Mouse (Mus musculus) myocyte (in vitro differentiated cells): Measurements from ENCODE around the gene Irf3. TPM values are rescaled to one million over a fixed set of nuclear protein-coding genes. Genes with fewer than 3 reads are reported as not detected.
A peak's percentile ranks its signal among the peaks of the same experiment; 100 is the strongest.

Source experiments
- H3K27me3 ChIP-seq: one replicate; pipeline ENCODE4 v1.6.1; 2011; ENCODE audit not compliant: control insufficient read depth, insufficient read depth, insufficient read length
- H3K36me3 ChIP-seq: one replicate; pipeline ENCODE4 v1.6.1; 2011; ENCODE audit not compliant: control insufficient read depth, insufficient read depth
- H3K4me2 ChIP-seq: one replicate; pipeline ENCODE4 v1.6.1; 2011; ENCODE audit warnings: low read depth, control low read depth
- H3K4me3 ChIP-seq: one replicate; pipeline ENCODE4 v1.5.1; 2011; ENCODE audit warnings: mild to moderate bottlenecking, control low read depth, moderate library complexity
- H3K79me2 ChIP-seq: one replicate; pipeline ENCODE4 v1.6.1; 2011; ENCODE audit not compliant: control insufficient read depth, insufficient read depth
- H3ac ChIP-seq: one replicate; pipeline ENCODE4 v1.6.1; 2011; ENCODE audit not compliant: control insufficient read depth, insufficient read length
- CEBPB ChIP-seq: IDR thresholded peaks from 2 replicates; pipeline ENCODE4 v1.6.1; 2011; ENCODE audit warnings: mild to moderate bottlenecking, moderate library complexity; ENCODE audit not compliant: poor library complexity, insufficient read depth, severe bottlenecking
- E2F4 ChIP-seq: IDR thresholded peaks from one replicate; pipeline ENCODE4 v1.6.1; 2011; ENCODE audit warnings: mild to moderate bottlenecking, control low read depth, moderate library complexity; ENCODE audit not compliant: insufficient read depth
- MAX ChIP-seq: IDR thresholded peaks from one replicate; pipeline ENCODE4 v1.6.1; 2011; ENCODE audit warnings: low read depth, mild to moderate bottlenecking, control low read depth
- MYOD1 ChIP-seq, 3 experiments: IDR thresholded peaks; one replicate each; pipeline ENCODE4 v1.6.1; 2011; ENCODE audit warnings: control low read depth in 2 of 3, low read depth in 2 of 3, mild to moderate bottlenecking in 2 of 3, moderate library complexity in 1 of 3; ENCODE audit not compliant: insufficient read length in 2 of 3, control insufficient read depth in 1 of 3
- MYOG ChIP-seq, 3 experiments: IDR thresholded peaks; one replicate each; pipeline ENCODE4 v1.6.1; 2011; ENCODE audit warnings: control low read depth in 2 of 3, low read depth in 2 of 3, mild to moderate bottlenecking in 2 of 3; ENCODE audit not compliant: insufficient read length in 2 of 3, control insufficient read depth in 1 of 3, insufficient read depth in 1 of 3
- POLR2A ChIP-seq: IDR thresholded peaks from one replicate; pipeline ENCODE4 v1.6.1; 2011; ENCODE audit warnings: low read depth, mild to moderate bottlenecking, control low read depth, moderate library complexity; ENCODE audit not compliant: insufficient read length
- POLR2AphosphoS2 ChIP-seq: IDR thresholded peaks from one replicate; pipeline ENCODE4 v1.6.1; 2011; ENCODE audit warnings: low read depth, control low read depth; ENCODE audit not compliant: insufficient read length
- REST ChIP-seq: IDR thresholded peaks from one replicate; pipeline ENCODE4 v1.6.1; 2011; ENCODE audit warnings: mild to moderate bottlenecking, control low read depth, moderate library complexity; ENCODE audit not compliant: insufficient read depth, insufficient read length
- SRF ChIP-seq: IDR thresholded peaks from one replicate; pipeline ENCODE4 v1.6.1; 2011; ENCODE audit warnings: low read depth; ENCODE audit not compliant: control insufficient read depth, insufficient read length
- TCF12 ChIP-seq: IDR thresholded peaks from one replicate; pipeline ENCODE4 v1.6.1; 2011; ENCODE audit warnings: mild to moderate bottlenecking, control low read depth; ENCODE audit not compliant: poor library complexity, insufficient read depth, severe bottlenecking
- TCF3 ChIP-seq: IDR thresholded peaks from one replicate; pipeline ENCODE4 v1.6.1; 2011; ENCODE audit warnings: low read depth, control low read depth; ENCODE audit not compliant: insufficient read length
- USF1 ChIP-seq: IDR thresholded peaks from one replicate; pipeline ENCODE4 v1.6.1; 2011; ENCODE audit warnings: low read depth, mild to moderate bottlenecking, control low read depth, moderate library complexity
- polyA plus RNA-seq: library from polyadenylated mRNA; unstranded; fragments of >200 nt; fragmentation: generic; extraction: Trizol; gene quantifications from one replicate; pipeline ENCODE4 v1.2.1, GENCODE M21; 2012; ENCODE audit warnings: missing spikeins

The Irf3 gene
- polyA plus RNA-seq, 1 experiment, result 45.1 TPM

- H3K79me2 ChIP-seq, result peaks cover 40% of the 10 kb centered on the region
- H3K36me3 ChIP-seq, result peaks cover 16% of the 10 kb centered on the region
- H3K4me3 ChIP-seq, result no peak overlapping the region
- H3ac ChIP-seq, result no peak overlapping the region
- no peak overlapping the region for H3K4me2 ChIP-seq
- TF ChIP-seq POLR2AphosphoS2 (no peak), POLR2A (no peak), TCF12 (no peak)
- H3K27me3 ChIP-seq, result no peaks in the 10 kb centered on the region
Measured at GRCm38 (mm10) chr7:45012824-45013223, 15.4 kb downstream of the Irf3 start.

- Histone ChIP-seq H3K4me3 (no peak overlapping the region), H3K79me2 (peaks cover 46% of the 10 kb centered on the region), H3ac (no peak overlapping the region), H3K4me2 (no peak overlapping the region), H3K36me3 (peaks cover 16% of the 10 kb centered on the region), H3K27me3 (no peaks in the 10 kb centered on the region)
- TF ChIP-seq REST (no peak), MYOG (IDR thresholded peaks at IDR 0.05; ENCODE audit: control insufficient read depth in 1 of 3, insufficient read depth in 1 of 3, insufficient read length in 2 of 3, low read depth in 2 of 3) (no peak), USF1 (no peak), CEBPB (no peak), POLR2A (no peak), POLR2AphosphoS2 (no peak)
Measured at GRCm38 (mm10) chr7:45013366-45014095, 16.1 kb downstream of the Irf3 start.

GRCm38 (mm10) chr7:45014096-45014451 lies 16.6 kb downstream of the Irf3 start:
- H3K27me3 ChIP-seq, result no peaks in the 10 kb centered on the region
- no peak overlapping the region for H3K4me3 ChIP-seq
- TF ChIP-seq CEBPB (no peak), TCF12 (no peak), MYOD1 (IDR thresholded peaks at IDR 0.05; ENCODE audit: control insufficient read depth in 1 of 3, insufficient read length in 2 of 3, low read depth in 2 of 3) (no peak), MYOG (IDR thresholded peaks at IDR 0.05; ENCODE audit: control insufficient read depth in 1 of 3, insufficient read depth in 1 of 3, insufficient read length in 2 of 3, low read depth in 2 of 3) (no peak), MAX (no peak), POLR2AphosphoS2 (no peak), SRF (no peak), USF1 (no peak), POLR2A (no peak), E2F4 (no peak), TCF3 (no peak)
- peaks cover 44% of the 10 kb centered on the region for H3K79me2 ChIP-seq
- H3K4me2 ChIP-seq, result peak overlapping the region; percentile 90
- no peak overlapping the region for H3ac ChIP-seq
- peaks cover 16% of the 10 kb centered on the region for H3K36me3 ChIP-seq

- H3K36me3 ChIP-seq, result peaks cover 10% of the 10 kb centered on the region
- peaks cover 34% of the 10 kb centered on the region for H3K79me2 ChIP-seq
- peak overlapping the region; percentile 93 for H3ac ChIP-seq
- H3K4me2 ChIP-seq, result peak overlapping the region; percentile 90
- no peaks in the 10 kb centered on the region for H3K27me3 ChIP-seq
- peak overlapping the region; percentile 71 for H3K4me3 ChIP-seq
- no peak for TF ChIP-seq TCF12
- no peak for TF ChIP-seq SRF
- no peak for TF ChIP-seq MYOG (IDR thresholded peaks at IDR 0.05; ENCODE audit: control insufficient read depth in 1 of 3, insufficient read depth in 1 of 3, insufficient read length in 2 of 3, low read depth in 2 of 3)
- TF ChIP-seq USF1, result no peak
- TF ChIP-seq CEBPB, result no peak
- TF ChIP-seq POLR2A, result no peak
- no peak for TF ChIP-seq MYOD1 (IDR thresholded peaks at IDR 0.05; ENCODE audit: control insufficient read depth in 1 of 3, insufficient read length in 2 of 3, low read depth in 2 of 3)
- TF ChIP-seq E2F4, result no peak
- no peak for TF ChIP-seq TCF3
- no peak for TF ChIP-seq REST
- no peak for TF ChIP-seq POLR2AphosphoS2
- no peak for TF ChIP-seq MAX
Measured at GRCm38 (mm10) chr7:45015344-45015956, 18.0 kb downstream of the Irf3 start.

GRCm38 (mm10) chr7:45015957-45016612 lies 18.6 kb downstream of the Irf3 start, which contains the start of gene Scaf1:
Gene Scaf1, minus strand, starts transcription at chr7:45016363.
- Histone ChIP-seq H3K36me3 (peaks cover 12% of the 10 kb centered on the region), H3K27me3 (no peaks in the 10 kb centered on the region), H3K79me2 (peaks cover 32% of the 10 kb centered on the region), H3ac (peak within 1 kb of the TSS; percentile 93), H3K4me3 (peak within 1 kb of the TSS; percentile 71), H3K4me2 (peak within 1 kb of the TSS; percentile 100)
- no peak for TF ChIP-seq TCF12
- peak; percentile 81 for TF ChIP-seq POLR2AphosphoS2
- no peak for TF ChIP-seq POLR2A
- TF ChIP-seq USF1, result peak; percentile 89
- peak; percentile 29 for TF ChIP-seq SRF
- no peak for TF ChIP-seq MYOG (IDR thresholded peaks at IDR 0.05; ENCODE audit: control insufficient read depth in 1 of 3, insufficient read depth in 1 of 3, insufficient read length in 2 of 3, low read depth in 2 of 3)
- TF ChIP-seq TCF3, result no peak
- TF ChIP-seq REST, result no peak
- TF ChIP-seq CEBPB, result no peak
- TF ChIP-seq E2F4, result peak; percentile 52
- TF ChIP-seq MAX, result no peak
